Mouse (Mus musculus) limb, embryonic 11.5 days (tissue): ENCODE data around the gene Appbp2. TPM values are rescaled to one million over a fixed set of nuclear protein-coding genes. Genes with fewer than 3 reads are reported as not detected.

ENCODE experiments used
- ATAC-seq: fragments of 200-750 bp; cut with Nextera tagmentation; 2 replicates; pipeline ENCODE4 v1.8.0; 2017; ENCODE audit warnings: low read depth; ENCODE audit not compliant: insufficient number of reproducible peaks, low FRiP score, low TSS enrichment
- DNase-seq: peaks from one replicate; pipeline ENCODE4 v3.0.0-alpha.2; 2015; ENCODE audit warnings: low spot score
- H3K27ac ChIP-seq: fragments of 300-500 bp; sonication (generic); replicated peaks from 2 replicates; pipeline ENCODE4 v1.5.1; 2014; ENCODE audit warnings: low read depth, mild to moderate bottlenecking, low read length
- H3K27me3 ChIP-seq: fragments of 300-500 bp; sonication (generic); 2 replicates; pipeline ENCODE4 v1.6.1; 2014; ENCODE audit warnings: mild to moderate bottlenecking, low read length, mixed read lengths; ENCODE audit not compliant: control insufficient read depth, insufficient read depth
- H3K36me3 ChIP-seq: fragments of 300-500 bp; sonication (generic); 2 replicates; pipeline ENCODE4 v1.6.1; 2014; ENCODE audit warnings: mild to moderate bottlenecking, low read length, moderate library complexity, mixed read lengths; ENCODE audit not compliant: control insufficient read depth, insufficient read depth
- H3K4me1 ChIP-seq: fragments of 300-500 bp; sonication (generic); 2 replicates; pipeline ENCODE4 v1.6.1; 2014; ENCODE audit warnings: low read length, mixed read lengths; ENCODE audit not compliant: control insufficient read depth, insufficient read depth
- H3K4me2 ChIP-seq: fragments of 300-500 bp; sonication (generic); 2 replicates; pipeline ENCODE4 v1.6.1; 2014; ENCODE audit warnings: low read depth, mild to moderate bottlenecking, moderate library complexity; ENCODE audit not compliant: severe bottlenecking
- H3K4me3 ChIP-seq: fragments of 300-500 bp; sonication (generic); 2 replicates; pipeline ENCODE4 v1.5.1; 2014; ENCODE audit warnings: low read depth, low read length
- H3K9ac ChIP-seq: fragments of 300-500 bp; sonication (generic); 2 replicates; pipeline ENCODE4 v1.6.1; 2014; ENCODE audit warnings: mild to moderate bottlenecking, low read length
- H3K9me3 ChIP-seq: fragments of 300-500 bp; sonication (generic); 2 replicates; pipeline ENCODE4 v1.6.1; 2016; ENCODE audit warnings: low read length; ENCODE audit not compliant: control insufficient read depth
- WGBS: fragments of 180-500 bp; shearing (Covaris S2); extraction: QIAGEN DNeasy Blood & Tissue Kit; methylation state at CpG from one replicate; pipeline ENCODE4 v1.1.7; 2014; 5-methylcytosine and 5-hydroxymethylcytosine counted together
- polyA plus RNA-seq: library from polyadenylated mRNA; unstranded; fragments of >200 nt; fragmentation: Nextera tagmentation; extraction: Ambion mirVana; gene quantifications from 2 replicates; pipeline ENCODE4 v1.2.1, GENCODE M21; 2014

The Appbp2 gene
- polyA plus RNA-seq, 1 experiment from 2014 or later = 49.7 TPM

GRCm38 (mm10) chr11:85248151-85248550 lies 13.2 kb upstream of the Appbp2 start:
- H3K4me1 ChIP-seq = no peaks in the 10 kb centered on the region
- no peak overlapping the region for H3K4me2 ChIP-seq
- H3K27me3 ChIP-seq = no peaks in the 10 kb centered on the region
- no peak overlapping the region for H3K9ac ChIP-seq
- H3K27ac ChIP-seq = no peak overlapping the region
- H3K9me3 ChIP-seq = no peaks in the 10 kb centered on the region
- no peaks in the 10 kb centered on the region for H3K36me3 ChIP-seq
- DNase-seq (no peak), ATAC-seq (no peak)
- H3K4me3 ChIP-seq = no peak overlapping the region
- WGBS = 85% methylated on average over 2 of the region's 2 CpGs

- no peaks in the 10 kb centered on the region for H3K9me3 ChIP-seq
- no peak overlapping the region for H3K27ac ChIP-seq
- 92% methylated on average over 8 of the region's 8 CpGs for WGBS
- no peaks in the 10 kb centered on the region for H3K27me3 ChIP-seq
- DNase-seq (no peak), ATAC-seq (no peak)
- no peak overlapping the region for H3K4me2 ChIP-seq
- H3K4me1 ChIP-seq = no peaks in the 10 kb centered on the region
- H3K36me3 ChIP-seq = no peaks in the 10 kb centered on the region
- no peak overlapping the region for H3K4me3 ChIP-seq
- H3K9ac ChIP-seq = no peak overlapping the region
These were observed 6.3 kb upstream of the Appbp2 start for GRCm38 (mm10) chr11:85241226-85241625.

DNA sequence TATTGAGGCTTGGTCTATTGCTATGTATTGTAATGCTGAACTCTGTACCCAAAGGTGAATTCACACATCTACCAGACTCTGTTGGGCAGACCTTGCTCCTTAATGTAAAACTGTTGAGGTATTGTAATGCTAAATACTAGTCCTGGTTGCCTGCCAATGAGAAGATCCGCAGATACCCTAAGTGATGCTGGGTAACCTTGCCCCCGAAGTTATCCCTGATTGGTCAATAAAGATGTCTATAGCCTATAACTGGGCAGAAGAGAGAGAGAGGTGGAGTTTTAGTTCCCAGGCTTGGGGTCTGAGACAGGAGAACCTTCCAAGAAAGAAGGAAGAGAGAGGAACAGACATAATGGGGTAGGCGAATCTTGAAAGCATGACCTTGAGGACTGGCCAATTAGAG lies 5.3 kb upstream of the Appbp2 start:
- WGBS = 94% methylated on average over 3 of the region's 3 CpGs

GRCm38 (mm10) chr11:85234363-85234989 lies 454 bp downstream of the Appbp2 start:
- no peaks in the 10 kb centered on the region for H3K27me3 ChIP-seq
- under 1% methylated on average over 67 of the region's 70 CpGs for WGBS
- H3K4me2 ChIP-seq = peak overlapping the region; percentile 72
- no peaks in the 10 kb centered on the region for H3K36me3 ChIP-seq
- no peaks in the 10 kb centered on the region; the same call in 1 of the 2 replicates for H3K4me1 ChIP-seq
- DNase-seq (peak; percentile 87), ATAC-seq (peak; percentile 94)
- H3K4me3 ChIP-seq = peak overlapping the region; percentile 94
- H3K27ac ChIP-seq = peak overlapping the region; percentile 98
- no peaks in the 10 kb centered on the region for H3K9me3 ChIP-seq
- H3K9ac ChIP-seq = peak overlapping the region; percentile 95

More for the DNA sequence above, 5.3 kb upstream of the Appbp2 start:
- Histone ChIP-seq H3K27ac (no peak overlapping the region), H3K36me3 (no peaks in the 10 kb centered on the region), H3K9ac (no peak overlapping the region), H3K4me1 (no peaks in the 10 kb centered on the region), H3K9me3 (no peaks in the 10 kb centered on the region), H3K27me3 (no peaks in the 10 kb centered on the region), H3K4me3 (no peak overlapping the region), H3K4me2 (no peak overlapping the region)
- no peak for ATAC-seq
- DNase-seq = no peak

DNA sequence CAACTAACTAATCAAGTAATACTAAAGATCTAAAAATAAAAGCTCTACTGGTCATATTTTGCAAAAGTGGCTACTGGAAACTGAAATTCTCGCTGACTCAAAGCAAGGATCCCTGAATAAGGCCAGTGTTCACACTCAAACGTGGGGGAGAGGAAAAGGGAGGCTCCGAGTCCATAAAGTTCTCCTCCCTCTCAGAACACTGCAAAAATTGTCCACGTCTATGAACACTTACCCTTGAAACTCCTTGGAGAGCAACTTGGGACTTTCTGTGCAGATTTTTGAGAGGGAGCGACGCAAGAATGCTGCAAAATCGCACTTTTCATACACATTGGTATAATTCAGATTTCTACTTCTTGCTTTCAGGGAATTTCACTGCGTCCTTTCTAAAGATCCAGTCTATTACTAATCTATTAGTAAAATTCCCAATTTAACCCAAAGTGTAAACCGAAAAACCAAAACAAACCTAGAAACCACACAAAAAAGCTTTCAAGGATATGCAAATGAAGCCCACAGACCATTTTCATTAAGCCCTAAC lies 1.2 kb downstream of the Appbp2 start:
- DNase-seq = no peak
- Histone ChIP-seq H3K4me2 (peak overlapping the region; percentile 72), H3K27me3 (no peaks in the 10 kb centered on the region), H3K9me3 (no peaks in the 10 kb centered on the region), H3K4me3 (peak overlapping the region; percentile 94), H3K36me3 (no peaks in the 10 kb centered on the region), H3K9ac (peak overlapping the region; percentile 95), H3K27ac (no peak overlapping the region), H3K4me1 (no peaks in the 10 kb centered on the region; the same call in 1 of the 2 replicates)
- 18% methylated on average over 9 of the region's 9 CpGs for WGBS
- ATAC-seq = no peak

- DNase-seq (no peak), ATAC-seq (no peak)
- 99% methylated on average over 3 of the region's 3 CpGs for WGBS
- no peaks in the 10 kb centered on the region for H3K27me3 ChIP-seq
- H3K36me3 ChIP-seq = no peaks in the 10 kb centered on the region
- H3K4me3 ChIP-seq = no peak overlapping the region
- no peaks in the 10 kb centered on the region for H3K9me3 ChIP-seq
- H3K4me1 ChIP-seq = no peaks in the 10 kb centered on the region
- H3K9ac ChIP-seq = no peak overlapping the region
- H3K27ac ChIP-seq = no peak overlapping the region
- H3K4me2 ChIP-seq = no peak overlapping the region
These were observed 11.7 kb downstream of the Appbp2 start for GRCm38 (mm10) chr11:85223248-85223647.

DNA sequence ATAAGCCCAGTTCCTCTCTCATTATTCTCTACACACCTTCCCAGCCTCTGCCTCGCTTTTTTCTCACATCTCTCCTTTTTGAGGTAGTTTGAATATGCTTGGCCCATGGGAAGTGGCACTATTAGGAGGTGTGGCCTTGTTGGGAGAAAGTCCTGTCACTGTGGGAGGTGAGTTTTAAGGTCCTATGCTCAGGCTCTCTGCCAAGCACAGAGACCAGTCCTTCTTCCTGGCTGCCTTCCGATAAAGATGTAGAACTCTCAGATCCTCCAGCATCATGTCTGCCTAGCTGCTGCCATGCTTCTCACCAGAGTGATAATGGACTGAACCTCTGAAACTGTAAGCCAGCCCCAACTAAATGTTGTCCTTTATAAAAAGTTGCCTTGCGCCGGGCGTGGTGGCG lies 12.4 kb downstream of the Appbp2 start:
- H3K27ac ChIP-seq = no peak overlapping the region
- no peak overlapping the region for H3K4me2 ChIP-seq
- DNase-seq = no peak
- no peak overlapping the region for H3K4me3 ChIP-seq
- no peaks in the 10 kb centered on the region for H3K36me3 ChIP-seq
- H3K27me3 ChIP-seq = no peaks in the 10 kb centered on the region
- H3K9ac ChIP-seq = no peak overlapping the region
- no peak for ATAC-seq
- WGBS = 96% methylated on average over 6 of the region's 6 CpGs
- no peaks in the 10 kb centered on the region for H3K4me1 ChIP-seq
- H3K9me3 ChIP-seq = no peaks in the 10 kb centered on the region

DNA sequence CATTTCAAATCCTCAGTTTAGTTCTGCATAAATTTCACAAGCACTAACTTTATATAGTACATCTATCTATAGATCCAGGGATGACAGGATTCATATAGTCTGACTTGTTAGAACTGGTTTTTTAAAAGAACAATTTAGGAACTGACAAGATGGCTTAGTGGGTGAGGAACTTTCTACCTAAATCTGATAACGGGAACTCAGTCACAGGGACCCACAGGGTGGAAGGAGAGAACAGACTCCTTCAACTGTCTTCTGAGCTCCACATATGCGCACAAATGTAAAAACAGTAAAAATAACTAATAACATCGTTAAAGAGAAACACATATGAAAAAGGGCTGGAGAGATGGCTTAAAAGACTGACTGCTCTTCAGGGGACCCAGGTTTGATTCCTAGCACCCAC lies 15.9 kb downstream of the Appbp2 start:
- Histone ChIP-seq H3K27me3 (no peaks in the 10 kb centered on the region), H3K4me2 (no peak overlapping the region), H3K27ac (no peak overlapping the region), H3K36me3 (peaks cover 6% of the 10 kb centered on the region; the same call in 1 of the 2 replicates), H3K9me3 (no peaks in the 10 kb centered on the region), H3K4me3 (no peak overlapping the region), H3K4me1 (no peaks in the 10 kb centered on the region), H3K9ac (no peak overlapping the region)
- DNase-seq (no peak), ATAC-seq (no peak)
- 90% methylated on average over 3 of the region's 3 CpGs for WGBS

GRCm38 (mm10) chr11:85214679-85215078 lies 20.3 kb downstream of the Appbp2 start:
- H3K27me3 ChIP-seq = no peaks in the 10 kb centered on the region
- no peak overlapping the region for H3K9ac ChIP-seq
- peaks cover 20% of the 10 kb centered on the region; the same call in 1 of the 2 replicates for H3K36me3 ChIP-seq
- WGBS = 97% methylated on average over 3 of the region's 3 CpGs
- H3K27ac ChIP-seq = no peak overlapping the region
- H3K4me3 ChIP-seq = no peak overlapping the region
- no peak overlapping the region for H3K4me2 ChIP-seq
- ATAC-seq = no peak
- H3K4me1 ChIP-seq = no peaks in the 10 kb centered on the region
- no peak for DNase-seq
- H3K9me3 ChIP-seq = no peaks in the 10 kb centered on the region
